Mouse (Mus musculus): ENCODE measurements at regions not wholly inside any gene's neighbourhood (a gene's known extent, or its start where the extent isn't known, plus 50 kb on each side); places are given as distances from the start of the nearest gene placed in this dataset.
"Not testable (repeated sequence)": the region's sequence is repeated elsewhere in the genome, so short reads cannot be mapped to it uniquely, and the experiment has no call there.

DNA sequence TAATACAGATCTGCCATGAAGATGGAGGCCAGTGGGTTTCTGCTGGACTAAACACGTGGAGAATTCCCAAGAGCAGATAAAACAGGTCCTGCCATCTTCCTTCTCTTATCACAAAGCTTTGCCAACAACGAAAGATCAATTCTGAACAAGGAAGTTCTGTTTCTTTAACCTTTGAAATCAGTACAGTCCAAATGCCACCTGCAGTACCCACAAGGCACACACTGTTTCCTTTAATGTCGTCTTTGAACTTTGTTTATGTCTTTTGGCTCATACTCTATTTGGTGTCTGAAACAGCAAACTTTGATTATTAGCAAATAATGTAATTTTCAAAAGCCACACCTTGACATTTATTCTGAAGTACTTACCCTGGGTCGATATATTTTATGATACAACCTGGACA is 536.5 kb downstream of the Bckdhb start:
- no peak for DNase-seq (ENCODE audit: low read depth, low spot score)

DNA sequence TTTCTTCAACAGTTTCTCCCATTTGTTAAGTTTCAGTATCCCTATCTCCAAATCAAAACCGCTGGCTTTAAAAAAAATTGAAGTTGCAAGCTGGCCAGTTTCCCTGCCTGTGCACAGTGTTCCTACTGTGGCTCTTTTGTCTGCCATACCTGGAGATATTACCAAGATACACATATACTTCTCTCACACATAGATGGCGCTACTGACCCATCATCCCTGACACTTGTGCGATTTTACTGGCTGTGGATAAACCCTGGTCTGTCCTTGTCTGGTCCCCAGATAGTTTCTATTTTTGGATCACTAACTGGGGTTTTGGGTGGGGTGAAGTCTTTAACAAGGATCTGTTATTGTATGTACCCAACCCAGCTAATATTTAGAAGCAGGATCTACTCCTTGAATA is 541.8 kb downstream of the Bckdhb start:
- DNase-seq (ENCODE audit: low read depth, low spot score): no peak

DNA sequence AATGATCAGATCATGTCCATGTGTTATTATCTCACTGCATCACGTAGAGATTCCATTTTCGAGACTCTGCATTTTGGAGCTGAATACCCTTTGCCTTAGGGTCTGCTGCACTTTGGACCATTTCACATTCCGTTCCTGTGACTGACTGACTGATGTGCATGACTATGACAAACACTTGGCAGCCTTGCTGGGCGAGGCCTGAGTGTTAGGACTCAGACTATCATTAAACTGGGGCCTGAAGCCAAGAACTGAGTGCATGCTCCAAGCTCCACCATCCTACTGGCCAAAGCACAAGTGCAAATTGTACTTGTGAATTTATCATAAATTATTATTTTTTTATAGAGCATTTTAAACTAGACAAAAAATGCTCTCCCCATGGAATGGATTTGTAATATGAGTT is 547.8 kb downstream of the Bckdhb start:
- no peak for DNase-seq (ENCODE audit: low read depth, low spot score)

DNA sequence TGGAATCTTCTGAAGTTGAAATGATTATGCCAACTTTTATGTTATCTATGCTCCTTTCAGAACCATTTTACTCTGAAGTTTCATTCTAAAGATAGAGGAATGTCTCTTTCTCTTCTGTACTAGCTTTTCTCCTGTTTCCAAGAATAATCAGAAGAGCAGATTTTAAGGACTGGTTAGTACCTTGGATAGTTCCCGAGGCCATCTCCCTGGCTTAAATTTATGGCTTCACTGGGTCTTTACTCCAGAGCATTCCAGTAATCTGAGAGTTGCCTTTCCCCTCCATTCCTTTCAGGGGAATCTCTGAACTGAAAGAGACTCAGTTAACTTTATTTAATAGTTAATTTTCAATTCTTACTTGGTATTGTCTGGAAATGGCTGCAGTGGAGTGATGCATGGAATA is 551.0 kb downstream of the Bckdhb start:
- no peak for DNase-seq (ENCODE audit: low read depth, low spot score)

DNA sequence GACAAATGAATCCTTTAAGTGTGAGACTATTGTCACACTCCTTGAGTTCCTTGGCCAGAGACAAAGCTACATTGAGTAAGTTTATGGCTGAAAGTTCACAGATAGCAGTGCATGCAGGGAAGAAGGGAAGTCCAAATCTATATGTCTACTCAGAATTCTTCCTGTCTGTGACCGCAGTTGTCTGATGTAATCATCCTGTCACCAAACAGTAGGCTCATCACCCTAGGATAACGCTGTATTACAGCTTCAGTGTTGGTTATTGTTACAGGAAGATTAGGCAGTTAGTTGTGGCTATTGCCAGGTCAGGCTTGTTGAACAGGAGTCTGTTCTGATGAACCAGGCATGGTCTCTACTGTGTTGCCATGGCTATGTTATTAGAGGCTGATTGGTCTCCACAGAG is 574.6 kb downstream of the Bckdhb start:
- DNase-seq (ENCODE audit: low read depth, low spot score): no peak

DNA sequence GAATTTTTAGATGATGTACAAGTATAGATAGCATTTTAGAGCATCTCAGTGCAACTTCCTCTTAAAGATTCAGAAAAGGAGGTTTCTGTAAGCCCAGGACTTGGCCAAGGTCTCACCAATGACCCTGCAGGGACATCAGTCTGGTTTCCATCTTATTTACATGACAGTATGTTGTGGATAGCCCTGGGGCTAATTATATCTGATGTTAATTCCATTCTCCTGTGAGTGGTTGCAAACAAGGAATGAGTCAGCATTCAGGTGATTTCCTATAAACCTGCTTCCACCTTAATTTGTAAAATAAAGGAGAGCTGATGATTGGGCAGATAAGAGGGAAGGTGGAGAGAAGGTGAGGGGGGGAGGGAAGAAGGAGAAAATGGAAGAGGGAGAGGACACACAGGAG is 578.0 kb downstream of the Bckdhb start:
- not testable (repeated sequence) for DNase-seq (ENCODE audit: low read depth, low spot score)

DNA sequence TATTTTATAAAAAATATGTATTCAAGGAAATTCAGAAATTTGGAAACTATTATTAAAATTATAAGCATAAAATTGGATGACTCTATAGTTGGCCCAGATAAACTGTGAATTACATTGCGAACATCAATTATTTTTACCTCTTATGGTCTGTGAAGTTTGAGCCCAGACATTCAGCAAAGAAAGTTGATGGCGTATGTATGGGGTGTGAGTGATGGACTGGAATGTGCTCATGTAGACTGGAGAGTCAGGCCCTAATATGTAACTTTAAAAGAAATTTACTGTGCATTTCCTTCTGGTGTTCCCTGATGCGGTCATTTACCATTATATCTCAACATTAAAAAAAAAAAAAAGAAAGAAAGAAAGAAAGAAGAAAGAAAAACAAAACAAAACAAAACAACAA is 592.1 kb downstream of the Bckdhb start:
- DNase-seq (ENCODE audit: low read depth, low spot score): no peak

DNA sequence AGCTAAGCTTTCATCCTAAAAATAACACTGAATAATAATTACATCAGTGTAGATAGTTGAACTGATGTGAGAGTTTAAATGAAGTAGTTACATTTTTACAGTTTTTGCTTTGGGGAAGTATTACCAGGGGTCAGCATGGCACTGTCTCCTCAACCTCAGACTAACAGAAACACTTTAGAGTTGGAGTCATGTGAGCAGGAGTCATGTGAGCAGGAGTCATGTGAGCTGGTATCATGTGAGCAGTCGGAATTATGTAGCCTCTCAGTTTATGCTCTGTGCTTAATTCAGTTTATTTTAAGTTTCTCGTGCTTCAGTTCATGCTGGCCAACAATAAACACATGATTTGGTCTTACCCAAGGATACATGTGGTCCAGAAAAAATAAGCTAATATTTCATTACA is 620.5 kb downstream of the Bckdhb start:
- DNase-seq (ENCODE audit: low read depth, low spot score): no peak

DNA sequence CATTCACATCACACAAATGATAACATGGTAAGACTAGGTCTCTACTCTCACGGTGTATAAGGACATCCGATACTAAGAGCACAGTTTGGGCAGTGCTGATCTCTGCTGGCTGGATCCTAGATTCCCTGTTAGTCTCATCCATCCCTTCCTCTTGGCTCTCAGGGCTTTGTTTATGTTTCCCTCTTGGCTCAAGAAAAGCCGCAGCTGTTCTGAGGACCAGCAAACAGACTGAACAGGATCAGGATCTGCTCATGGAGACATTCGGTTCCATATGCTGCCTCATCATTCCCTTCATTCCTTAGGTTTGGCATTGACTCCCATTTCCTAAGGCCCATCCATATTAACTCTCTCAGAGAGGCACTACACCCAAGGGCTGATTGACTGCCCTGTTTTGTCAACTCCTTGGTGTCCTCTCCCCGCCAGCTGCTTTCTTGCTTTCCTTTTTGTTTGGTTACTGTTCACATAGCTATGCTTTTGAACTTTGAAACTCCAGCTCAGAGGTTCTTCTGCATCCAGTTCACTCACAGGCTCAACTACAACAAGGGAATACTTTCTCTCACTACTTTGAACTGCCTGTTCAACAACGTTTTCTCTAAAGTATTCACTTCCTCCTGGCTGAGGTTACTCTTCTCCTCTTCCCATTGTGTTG is 623.2 kb downstream of the Bckdhb start:
- DNase-seq (ENCODE audit: low read depth, low spot score): no peak

DNA sequence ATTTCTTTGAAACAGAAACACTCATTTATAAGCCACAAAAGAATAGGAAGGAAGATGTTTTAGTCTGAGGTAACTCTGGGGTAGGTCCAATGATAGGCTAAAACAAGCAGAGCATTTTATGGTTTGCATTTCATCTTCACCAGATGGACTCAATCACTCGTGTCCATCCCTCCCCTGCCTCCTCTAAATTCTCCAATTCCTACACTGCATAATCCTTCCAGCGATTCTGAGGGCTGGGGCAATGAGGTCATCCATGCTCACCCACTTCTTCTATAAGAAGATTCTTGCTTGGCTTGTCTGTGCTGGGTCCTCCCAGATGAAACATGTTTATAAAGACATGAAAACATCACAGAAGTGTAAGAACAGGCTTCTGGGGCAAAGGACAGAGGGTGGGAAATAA is 630.3 kb downstream of the Bckdhb start:
- DNase-seq (ENCODE audit: low read depth, low spot score): no peak

DNA sequence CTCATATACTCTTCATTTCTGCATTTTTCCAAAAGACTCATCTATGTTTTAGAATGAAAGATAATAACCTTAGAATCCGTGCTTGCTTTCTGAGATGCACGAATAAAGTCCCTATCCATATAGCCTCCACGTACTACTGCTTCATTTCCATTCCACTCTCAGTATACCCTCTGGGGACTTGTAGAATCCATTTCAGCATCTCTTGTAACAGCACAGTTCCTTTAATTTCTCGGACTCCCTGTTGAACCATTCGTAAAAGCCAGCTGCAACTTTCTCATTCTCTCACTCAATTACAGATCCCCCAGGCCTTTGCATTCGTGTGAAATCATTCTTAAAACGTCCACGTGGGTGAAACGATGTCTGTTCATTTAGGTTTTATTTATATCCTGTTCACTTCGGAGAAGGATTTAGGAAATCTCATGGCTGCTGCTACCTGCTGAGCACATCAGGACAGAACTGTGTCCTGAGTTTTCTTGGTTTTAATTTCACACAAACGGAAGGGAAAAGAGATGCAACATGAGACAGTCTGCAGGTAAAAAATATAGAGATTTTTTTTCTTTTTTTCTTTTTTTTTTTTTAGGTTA is 631.4 kb downstream of the Bckdhb start:
- no peak for DNase-seq (ENCODE audit: low read depth, low spot score)

DNA sequence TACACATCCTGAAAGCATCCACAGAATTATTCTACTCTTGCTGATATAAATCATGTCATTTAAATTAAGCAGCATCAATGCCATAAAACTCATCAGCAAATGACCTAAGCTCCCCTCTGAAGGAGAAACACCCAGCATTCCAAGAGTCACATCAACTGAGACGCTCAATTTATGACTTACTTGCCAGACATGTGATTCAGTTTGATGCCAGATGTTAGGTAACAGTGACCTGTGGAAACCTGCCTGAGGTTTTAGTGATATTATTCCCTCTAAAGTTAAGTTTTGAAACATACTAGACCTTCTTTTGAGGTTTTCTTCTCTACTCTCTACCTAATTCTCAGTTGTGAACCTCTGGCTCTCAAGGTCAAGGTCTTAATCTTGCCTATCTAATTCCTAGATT is 633.4 kb downstream of the Bckdhb start:
- DNase-seq (ENCODE audit: low read depth, low spot score): no peak

DNA sequence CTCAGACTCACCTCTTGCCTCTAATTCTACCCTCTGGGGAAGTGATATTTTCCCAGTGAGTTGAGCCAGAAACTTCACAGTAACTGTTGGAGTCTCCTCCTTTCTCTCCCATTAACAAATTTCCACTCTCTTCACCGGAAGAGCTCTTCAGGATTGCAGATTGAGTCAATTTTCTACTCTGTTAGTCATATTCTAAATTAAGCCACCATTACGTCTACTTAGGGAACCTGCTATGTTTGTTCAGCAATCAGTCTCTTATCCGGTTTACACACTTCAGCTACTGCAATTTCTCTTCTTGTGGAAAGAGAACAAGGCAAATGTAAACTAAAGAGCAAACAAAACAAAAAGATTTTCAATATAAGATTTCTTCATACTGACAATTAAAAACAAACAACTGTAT is 644.6 kb downstream of the Bckdhb start:
- peak; percentile 9 for DNase-seq (ENCODE audit: low read depth, low spot score)

DNA sequence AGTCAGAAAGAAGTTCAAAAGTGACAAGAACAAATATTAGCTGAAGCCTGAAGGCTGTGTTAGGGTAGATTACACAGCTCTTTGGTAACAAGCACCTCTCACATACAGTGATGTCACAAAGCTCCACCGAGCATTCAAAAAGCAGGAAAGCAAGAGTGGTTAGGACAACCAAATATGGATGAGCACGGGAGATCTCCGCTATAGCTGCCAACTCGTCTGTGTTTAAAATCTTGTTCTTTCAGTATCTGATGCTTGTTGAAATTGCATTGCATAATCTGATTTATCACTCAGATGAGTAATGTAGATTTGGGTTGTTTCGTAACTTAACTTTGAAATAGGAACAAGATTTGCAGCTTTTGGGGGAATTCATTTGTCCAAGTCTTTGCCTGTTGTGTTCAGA is 652.8 kb downstream of the Bckdhb start:
- DNase-seq (ENCODE audit: low read depth, low spot score): no peak

DNA sequence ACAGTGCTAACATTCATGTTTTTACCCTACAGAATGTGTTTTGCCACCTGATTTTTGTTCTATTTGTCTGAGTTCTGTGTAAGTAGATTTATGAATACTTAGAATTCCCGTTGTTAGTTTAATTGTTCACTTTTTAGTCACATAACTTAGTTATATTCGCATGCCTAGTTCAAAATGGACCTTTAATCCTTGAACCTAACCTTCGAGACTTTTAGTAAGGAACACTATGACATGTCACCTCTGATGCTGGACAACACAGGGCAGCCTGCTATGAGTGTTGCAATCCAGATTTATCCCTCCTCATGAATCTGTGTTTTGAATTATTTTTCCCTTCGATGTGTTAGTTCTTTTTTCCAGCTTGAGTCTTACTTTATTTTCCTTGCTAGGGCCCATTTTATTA is 662.8 kb downstream of the Bckdhb start:
- no peak for DNase-seq (ENCODE audit: low read depth, low spot score)

DNA sequence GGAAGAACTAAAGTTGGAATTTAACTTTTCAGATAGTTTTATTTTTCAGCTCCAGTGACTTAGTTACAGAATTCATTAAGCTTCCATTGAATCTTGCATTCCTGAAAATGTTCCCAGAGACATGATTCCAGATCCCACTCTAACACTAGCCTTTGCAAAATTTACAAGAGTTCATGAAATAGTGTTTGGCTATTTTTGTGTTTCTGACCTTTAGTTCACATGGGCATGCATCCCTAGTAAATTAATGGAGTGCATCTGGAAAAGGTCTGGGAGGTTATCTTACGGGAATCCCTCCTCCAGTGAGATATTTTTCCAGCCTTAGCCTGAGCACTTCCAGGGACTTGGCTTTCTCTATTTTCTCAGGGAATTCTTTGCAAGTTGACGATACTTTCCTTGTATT is 669.8 kb downstream of the Bckdhb start:
- DNase-seq (ENCODE audit: low read depth, low spot score): no peak

Data from telencephalon, adult 2 months (tissue).